Mouse (Mus musculus): Measurements from ENCODE around the gene Tmcc1.

Gene Tmcc1

DNA sequence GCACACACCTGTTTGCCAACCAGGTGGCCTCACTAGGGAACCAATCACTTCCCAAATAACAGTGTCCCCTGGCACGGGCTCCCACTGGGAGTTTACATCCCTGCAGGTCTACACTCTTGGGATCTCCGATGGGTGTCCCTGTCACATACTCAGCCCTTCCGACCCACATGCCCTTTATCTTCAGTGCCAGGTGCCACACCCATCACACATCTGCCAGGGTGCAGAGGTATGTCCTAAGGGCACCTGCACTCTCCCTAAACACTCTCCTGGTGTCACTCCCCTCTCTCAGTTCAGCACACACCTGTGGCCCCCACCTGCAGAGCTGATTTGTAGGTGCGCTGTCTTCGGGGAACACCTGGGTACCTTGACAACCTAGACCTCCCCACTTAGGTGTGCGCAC lies 200.3 kb downstream of the Tmcc1 start:
- no peak for DNase-seq (ENCODE audit: low spot score)

DNA sequence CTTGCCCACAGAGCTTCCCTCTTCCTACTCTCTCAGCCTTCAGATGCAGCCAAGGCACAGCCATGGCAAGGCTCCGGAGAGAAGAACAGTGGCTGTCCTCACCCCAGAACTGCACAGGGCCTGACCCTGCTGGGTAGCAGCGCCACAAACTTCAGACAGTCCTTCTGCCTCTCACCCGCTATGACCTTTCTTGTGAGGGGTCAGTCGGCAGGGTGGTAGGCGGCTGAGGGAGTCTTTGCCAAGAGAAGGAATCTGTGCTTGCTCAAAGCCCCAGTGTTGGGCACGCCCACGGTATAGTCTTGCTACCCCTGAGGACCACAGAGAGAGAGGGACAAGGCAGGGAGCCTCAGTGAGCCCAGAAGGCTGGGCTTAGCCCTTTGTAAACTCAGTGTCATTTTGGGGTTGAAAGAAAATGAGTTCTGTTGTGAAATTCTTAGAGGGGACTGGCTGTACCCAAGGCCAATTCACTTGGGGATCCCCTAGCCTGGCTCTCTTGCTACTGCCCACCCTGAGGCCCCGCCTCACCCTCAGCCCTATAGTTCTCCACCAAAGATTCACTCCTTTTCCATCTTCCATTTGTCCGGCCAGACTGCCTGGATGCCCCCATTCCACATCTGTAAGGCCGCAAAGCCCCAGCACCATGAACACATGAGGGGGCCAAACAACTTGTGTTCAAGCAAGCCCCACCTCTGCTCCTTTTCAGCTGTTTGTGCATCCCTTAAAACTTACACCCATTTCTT lies 201.2 kb downstream of the Tmcc1 start:
- no peak for DNase-seq (ENCODE audit: low spot score)

DNA sequence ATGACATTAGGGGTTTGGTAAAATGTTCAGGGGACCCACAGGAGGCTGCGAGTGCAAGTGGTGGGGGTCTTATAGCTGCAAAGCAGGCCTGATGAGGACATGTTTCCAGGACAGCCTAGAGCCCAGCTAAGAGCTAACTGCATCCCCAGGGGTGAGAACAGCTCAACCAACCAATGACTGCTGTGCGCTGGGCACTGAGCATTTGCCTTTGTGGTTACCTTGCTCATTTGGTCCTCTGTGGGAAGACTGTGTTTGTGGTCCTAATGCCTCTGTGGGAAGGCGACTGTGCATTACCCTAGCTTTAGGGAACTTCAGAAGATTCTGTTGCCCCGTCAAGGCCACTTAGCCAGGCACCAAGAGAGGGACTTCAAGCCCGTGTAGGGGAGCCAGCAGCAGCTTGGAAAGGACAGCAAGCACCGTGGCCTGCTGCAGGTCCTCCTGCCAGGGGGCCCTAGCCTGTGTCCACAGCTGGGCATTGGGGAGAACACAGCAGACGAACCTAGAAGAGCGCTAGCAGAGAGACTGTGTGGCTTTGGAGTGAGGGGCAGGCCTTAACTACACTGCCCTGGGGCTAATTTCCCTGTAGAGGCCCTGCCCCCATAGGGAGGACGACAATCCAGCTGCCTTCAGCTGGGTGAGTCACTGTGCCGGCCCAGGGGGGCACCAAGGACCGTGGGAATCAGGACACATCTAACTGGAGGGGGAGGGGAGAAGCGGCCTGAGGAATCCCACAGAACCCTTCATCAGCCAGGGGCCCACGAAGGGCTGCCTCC lies 202.0 kb downstream of the Tmcc1 start:
- DNase-seq (ENCODE audit: low spot score): no peak

DNA sequence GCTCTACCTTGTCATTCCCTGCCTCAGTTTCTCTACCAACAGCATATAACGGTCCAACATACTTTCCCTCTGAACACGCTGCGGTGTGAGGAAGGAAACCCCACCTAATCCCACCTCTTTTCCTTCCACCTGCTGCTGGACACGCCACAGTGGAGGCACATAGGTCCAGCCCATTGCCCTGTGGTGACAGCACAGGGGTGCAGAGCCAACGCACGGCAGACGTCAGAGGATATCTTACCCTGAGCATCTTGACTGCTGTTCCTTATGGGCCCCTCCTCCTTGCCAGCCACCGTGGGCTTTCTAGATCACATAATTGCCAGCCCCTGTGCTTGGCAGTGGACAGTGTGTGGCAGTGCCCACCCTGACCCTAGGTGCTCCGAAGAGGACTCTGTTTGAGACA lies 202.8 kb downstream of the Tmcc1 start:
- no peak for DNase-seq (ENCODE audit: low spot score)

DNA sequence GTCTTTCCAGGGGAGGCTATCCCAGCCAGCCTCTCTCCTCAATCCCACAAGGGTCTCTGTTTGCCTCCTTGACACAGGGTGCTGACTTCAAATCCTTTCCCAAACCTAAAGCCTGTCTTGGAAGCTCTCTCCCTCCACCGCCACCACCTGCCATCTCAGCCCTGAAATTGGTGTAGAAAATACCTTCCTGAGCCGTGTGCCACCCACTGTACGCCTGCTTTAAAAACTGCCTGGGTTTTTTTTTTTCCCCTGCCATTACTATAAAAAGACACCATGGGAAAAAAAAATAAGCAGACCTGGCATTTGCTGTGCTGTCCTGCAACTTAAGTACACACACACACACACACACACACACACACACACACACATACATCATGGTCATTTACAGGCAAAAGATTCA lies 203.2 kb downstream of the Tmcc1 start:
- DNase-seq (ENCODE audit: low spot score): no peak

DNA sequence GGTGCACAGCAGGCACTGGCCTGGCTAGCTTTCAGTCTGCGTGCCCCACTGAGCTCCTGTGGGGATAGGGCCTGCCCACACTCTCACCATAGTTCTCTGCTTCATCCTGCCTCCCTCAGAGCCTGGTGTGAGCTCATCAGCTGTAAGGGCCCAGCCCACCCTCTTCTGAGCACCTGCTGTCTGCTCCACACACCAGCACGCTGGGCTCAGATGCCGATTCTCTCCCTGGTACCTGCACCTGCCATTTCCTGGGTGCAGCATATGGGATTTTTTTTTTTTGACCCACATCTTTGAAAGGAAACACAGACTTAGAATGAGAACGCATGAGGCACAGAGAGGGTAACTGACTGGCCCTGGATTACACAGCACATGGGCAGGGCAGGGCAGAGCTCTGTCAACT lies 203.7 kb downstream of the Tmcc1 start:
- DNase-seq (ENCODE audit: low spot score): no peak

DNA sequence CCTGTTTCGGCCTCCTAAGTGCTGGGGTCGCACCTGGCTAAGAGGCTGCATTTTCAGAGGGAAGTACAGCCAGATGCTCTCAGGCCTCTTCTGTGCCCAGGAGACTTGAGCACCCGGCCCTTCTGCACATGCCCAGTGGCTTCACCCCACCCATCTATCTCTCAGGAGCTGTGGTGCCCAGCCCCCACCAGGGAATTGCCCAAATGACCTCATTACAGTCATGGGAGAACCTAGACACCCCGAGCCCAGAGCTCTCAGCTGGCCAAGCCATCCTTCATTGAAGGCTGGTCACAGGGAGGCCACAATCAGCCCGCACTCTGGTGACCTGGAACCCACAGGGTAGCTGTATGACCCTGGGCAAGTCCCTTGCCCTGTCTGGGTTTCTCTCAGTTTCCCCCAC lies 204.3 kb downstream of the Tmcc1 start:
- no peak for DNase-seq (ENCODE audit: low spot score)

DNA sequence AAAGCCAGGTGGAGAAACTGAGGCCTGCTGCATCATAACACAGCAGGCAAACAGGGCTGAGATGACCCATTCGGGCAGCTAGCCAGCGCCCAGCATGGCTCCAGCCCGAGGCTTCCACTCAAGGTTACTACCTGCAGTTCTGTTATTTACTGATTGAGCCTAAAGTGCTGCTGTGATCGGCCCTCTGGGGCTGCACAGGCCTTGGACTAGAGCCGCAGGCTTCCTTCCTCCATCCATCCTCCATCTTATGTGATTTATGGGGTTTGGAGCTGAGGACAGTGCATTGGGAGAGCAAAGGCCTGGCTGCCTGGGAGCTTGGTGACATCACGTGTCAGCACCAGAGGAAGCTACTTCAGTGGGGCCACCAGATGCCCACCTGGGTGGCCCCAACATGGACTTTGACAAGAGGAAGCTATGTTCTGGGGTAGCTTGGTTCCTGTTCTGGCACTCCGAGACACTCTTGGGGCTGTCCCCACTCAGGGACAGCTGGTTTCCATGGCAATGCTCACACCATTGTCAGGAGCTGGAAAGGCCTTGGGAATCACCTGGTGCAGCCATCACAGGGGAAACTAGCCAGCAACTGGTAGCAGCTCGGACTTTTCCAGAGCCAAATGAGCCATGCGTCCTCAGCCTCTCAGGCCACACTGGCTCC lies 206.1 kb downstream of the Tmcc1 start:
- DNase-seq (ENCODE audit: low spot score): no peak

DNA sequence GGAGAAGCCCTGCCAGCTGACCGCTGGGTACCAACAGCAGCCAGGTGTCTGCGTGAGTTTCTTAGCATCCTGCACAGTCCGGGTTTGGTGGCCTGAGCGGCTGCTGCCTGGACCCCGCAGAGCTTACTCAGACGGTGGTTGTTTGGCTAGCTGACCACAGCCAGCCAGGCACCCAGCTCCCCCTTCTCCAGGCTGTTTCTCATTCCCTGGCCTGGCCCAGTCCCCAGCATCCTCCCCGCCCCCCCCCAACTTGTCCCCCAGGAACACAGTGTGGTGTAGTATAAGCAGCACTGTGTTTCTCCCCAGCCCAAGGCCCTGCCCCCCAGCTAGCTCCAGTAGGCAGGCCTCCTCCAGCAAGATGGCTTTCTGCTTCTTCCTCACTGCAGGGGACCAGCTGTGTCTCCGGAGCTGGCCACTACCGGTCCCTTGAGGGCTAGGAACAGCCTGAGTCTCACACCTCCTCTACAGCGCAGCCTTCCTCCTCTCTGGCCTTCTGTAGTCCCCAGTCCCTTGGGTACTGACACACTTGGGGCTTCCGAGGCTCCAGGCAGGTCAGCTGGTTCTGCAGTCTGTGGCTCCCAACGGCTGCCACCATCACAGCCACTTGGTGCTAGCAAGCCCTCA lies 206.7 kb downstream of the Tmcc1 start:
- no peak for DNase-seq (ENCODE audit: low spot score)

DNA sequence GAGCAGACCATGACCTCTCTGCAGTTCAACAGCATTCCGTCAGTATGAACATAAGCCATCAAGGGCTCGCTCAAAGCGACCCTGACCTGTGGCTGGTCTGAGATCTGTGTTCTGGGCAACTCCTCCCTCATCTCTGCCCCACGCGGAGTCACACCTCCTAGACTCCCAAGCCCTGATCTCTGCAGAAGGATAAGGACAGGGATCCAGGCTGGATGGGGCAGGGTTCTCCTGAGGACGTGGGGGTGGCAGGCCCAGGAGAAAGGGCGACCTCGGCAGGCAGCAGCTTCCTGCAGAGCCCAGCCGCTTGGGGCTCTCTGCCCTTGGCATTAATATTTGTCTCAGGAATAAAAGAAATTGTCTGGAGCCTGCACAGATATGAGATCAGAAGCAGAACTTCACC lies 207.7 kb downstream of the Tmcc1 start:
- no peak for DNase-seq (ENCODE audit: low spot score)

DNA sequence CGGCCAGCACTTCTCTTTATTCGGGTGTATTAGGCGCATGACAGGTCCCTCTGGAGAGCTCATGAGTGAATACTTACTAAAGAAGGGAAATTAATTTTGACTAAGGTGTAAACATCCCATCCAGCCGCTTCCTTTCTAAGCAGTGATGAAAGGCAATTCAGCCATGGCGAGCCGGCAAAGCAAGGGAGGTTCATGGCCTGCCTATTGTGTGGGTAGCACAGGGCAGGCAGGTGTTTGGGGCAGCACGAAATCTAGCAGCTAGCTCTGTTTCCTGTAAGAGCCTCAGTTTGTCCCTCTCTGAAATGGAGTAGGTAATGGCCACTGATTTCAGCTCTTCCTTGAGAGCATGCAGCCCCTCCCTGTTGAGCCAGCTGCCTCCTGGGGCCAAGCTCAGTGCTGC lies 208.7 kb downstream of the Tmcc1 start:
- DNase-seq (ENCODE audit: low spot score): no peak

DNA sequence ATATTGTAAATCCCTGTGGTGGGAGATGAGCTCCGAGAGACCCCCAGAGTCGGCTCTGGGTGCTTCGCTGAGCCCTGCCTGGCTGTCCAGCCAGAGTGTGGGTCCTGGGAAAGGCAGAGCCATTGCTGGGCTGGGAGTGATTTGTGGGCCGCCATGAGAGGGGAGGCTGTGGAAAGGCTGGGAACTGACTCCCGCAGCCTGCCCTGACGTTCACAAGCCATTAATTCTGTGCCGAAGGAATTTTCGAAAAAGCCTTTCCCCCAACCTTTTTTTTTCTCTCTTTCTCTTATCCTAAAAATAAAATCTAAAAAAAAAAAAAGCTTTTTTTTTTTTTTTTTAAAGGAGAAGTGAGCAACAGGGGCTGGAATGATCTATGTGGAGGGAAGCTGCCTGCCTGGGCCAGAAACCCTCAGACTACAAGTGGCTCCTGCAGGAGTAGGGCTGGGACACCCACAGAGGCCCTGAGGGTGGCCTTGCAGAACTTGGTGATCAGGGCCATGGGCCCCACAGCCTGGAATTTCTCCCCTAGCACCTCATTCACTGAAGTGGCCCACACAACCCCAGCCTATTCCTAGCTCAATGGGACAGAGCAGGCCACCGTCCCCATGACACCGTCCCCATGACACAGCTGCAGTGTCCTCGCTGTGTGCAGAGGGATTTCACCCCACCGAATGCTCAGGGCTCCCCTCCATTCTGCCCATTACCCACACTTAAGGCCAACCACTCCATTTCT lies 209.8 kb downstream of the Tmcc1 start:
- DNase-seq (ENCODE audit: low spot score): no peak

DNA sequence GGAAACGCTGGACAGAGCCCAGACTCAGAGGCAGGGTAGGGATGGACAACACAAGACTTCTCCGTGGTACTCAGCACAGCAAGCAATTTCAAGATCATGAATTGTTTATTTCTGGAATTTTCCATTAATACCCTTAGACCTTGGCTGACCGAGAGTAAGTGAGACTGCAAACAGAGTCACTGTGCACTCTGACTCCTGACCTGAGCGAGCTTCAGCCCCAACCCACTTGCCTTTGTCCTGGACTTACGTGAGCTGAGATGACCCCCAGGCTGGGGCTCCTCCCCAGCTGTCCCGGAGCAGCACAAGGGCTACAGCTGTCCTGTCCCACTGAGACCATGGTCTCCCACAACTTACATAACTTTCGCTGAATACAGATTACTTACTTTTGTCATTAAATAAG lies 210.4 kb downstream of the Tmcc1 start:
- DNase-seq (ENCODE audit: low spot score): no peak

DNA sequence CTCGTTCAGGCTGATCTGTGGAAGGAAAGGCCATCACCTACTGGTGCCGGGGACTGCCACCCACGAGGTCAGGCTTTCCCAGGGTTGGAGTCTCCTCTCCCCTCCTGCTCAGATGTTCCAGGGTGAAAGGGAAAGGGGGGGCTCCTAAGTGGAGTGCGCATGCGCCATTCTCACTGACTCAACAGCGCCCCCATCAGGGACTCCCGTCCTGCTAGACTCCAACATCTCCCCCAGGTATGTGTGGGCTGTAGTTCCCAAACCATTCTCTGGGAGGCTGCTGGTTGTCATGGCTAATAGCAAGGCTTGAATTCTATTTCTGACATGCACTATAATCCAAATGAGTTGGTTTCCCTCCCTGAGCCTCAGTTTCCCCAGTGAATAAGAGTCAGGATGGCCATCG lies 214.7 kb downstream of the Tmcc1 start:
- no peak for DNase-seq (ENCODE audit: low spot score)

DNA sequence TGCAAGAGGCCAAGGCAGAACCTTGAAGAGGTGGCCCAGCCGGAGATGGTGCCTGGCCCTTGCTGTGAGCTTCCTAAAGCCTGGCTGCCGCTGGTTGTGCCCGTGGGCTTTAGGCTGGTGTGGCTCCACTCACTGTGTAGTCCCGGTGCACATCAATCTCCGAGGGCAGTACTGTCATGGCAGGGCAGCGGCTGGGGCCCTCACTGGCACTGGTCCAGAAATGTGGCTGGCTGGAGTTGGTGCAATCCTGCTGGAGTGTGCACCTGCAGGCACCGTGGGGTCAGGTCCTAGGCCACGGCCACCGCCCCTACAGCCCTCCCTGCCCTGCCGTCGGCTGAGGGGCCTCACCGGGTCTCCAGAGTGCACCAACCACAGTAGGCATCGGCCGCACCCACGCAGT lies 215.5 kb downstream of the Tmcc1 start:
- DNase-seq (ENCODE audit: low spot score): no peak

DNA sequence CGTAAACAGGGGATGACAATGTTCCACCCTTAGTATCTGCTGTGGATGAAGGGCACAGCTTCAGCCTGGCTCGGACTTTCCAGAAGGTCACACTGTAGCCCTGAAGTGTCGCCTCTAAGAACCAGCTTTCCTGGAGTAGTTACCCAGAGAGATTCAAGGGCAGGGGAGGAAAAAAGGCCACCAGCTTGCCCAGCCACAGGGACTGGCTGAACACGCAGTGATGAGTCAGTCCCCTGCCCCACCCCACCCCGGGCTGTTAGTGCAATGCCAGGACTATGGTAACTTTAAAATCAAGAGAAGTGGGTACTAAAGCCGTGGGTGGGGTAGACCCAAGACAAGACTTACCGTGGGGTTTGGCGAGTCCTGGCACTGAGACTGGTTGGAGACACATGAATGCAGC lies 217.7 kb downstream of the Tmcc1 start:
- no peak for DNase-seq (ENCODE audit: low spot score)

DNA sequence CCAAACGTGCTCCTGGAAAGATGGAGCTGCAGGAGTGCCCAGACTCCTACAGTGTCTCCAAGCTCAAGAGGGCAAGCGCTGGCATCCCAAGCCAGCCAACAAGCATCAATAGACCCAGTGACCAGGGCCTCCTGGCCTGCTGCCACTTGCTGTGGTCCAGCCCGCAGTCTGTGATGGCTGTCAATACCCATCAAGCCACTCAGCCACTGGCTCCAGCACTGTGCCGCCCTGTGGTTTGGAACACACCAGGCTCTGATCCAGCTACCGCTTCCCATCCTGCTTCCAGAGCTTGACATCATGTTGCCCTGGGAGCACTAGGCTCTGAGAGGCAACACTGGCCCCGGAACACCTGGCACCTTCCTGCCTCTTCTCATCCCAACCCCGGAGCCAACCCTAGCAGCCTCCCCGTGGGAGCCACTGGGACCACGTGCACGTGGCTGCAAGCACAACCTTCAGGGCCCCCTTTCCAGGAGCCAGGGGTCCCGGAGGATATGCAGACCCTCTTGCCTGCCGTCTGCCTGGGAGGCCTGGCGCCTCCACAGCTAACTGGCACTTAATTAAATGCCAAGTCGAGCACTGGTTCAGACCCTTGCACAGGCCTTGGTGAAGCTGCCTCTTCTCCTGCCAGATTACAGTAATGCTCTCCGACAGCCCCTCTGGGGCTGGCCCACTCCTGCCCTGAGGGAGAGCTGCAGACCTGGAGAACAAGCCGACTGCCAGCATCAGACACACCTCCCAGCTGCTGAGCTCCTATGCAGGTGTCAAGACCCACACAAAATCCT lies 219.2 kb downstream of the Tmcc1 start:
- DNase-seq (ENCODE audit: low spot score): no peak

DNA sequence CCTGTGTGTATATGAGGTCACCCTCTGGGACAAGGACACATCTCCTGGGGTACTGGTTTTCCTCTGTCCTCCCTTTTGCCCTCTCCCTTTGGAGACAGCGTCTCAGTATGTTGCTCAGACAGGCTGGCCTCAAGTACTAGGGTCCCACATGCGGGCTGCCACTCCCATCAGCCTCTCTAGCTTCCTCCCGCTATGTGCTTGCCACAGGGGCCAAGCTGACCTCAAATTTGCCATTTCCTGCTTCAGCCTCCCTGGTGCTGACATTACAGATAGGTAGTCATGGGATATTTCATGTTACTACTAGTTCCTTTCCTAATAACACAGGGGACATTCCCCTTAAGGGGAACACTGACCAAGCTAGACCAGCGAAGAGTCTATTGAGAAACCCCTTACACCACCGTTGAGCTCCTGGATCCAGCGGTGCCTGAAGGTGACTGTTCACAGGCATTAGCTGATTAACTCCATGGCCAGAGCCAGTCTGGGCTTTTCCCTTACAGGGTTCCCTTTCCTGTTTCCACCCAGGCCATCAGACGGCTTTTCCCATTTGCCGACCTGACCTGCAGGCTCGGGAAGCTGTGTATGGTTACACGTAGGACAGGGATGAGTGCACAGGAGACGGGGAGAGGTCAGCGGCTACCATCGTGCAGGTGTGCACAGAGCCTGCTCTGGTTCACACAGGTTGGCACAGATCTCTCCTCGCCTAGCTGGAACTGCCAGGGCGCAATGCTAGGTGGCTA lies 220.0 kb downstream of the Tmcc1 start:
- no peak for DNase-seq (ENCODE audit: low spot score)

DNA sequence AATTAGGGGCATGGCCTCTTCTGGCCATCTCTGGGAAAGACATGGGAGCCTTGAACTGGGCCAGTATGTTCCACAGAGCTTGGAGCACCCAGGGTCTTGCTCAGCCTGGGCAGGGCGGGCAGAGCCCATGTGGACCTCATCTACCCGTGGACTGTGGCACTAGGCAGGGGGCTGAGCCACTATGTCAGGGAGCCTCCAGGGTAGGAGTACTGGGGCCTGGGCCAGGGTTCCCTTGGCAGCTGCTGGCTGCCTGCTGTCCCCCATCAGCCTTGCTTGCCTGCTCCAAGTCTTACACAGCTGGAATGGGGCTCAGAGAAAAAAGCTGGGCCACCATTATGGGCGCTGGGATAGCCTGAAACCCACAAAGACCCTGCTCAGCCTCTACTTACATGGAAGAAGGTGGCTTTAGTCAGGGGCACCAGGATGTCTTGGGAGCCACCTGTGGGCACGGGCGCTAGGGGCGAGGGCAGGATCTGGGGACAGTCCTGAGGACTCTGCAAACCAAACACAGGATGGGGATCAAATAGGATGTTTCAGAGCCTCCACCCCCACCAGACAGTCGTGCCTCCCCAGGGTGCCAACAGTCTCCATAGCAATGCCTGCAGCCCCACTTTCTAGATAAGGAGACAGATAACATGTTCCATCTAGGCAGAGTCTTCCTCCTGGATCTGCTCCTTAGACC lies 221.1 kb downstream of the Tmcc1 start:
- no peak for DNase-seq (ENCODE audit: low spot score)
